Mouse (Mus musculus) lung, postnatal 25 days (tissue): Measurements from ENCODE around the gene Ank3.

Source experiments
- DNase-seq: peaks from one replicate; pipeline ENCODE4 v3.0.0; 2022; ENCODE audit warnings: low spot score

The Ank3 gene

GRCm38 (mm10) chr10:69845749-69846148 is 447.2 kb downstream of the Ank3 start:
- DNase-seq, result peak; percentile 55

- no peak for DNase-seq
Observed at GRCm38 (mm10) chr10:69852366-69853091, 454.0 kb downstream of the Ank3 start.

GRCm38 (mm10) chr10:69854587-69855185 is 456.1 kb downstream of the Ank3 start:
- no peak for DNase-seq

GRCm38 (mm10) chr10:69858011-69858410 is 459.4 kb downstream of the Ank3 start:
- no peak for DNase-seq

- no peak for DNase-seq
Observed at GRCm38 (mm10) chr10:69858897-69859605, 460.5 kb downstream of the Ank3 start.

GRCm38 (mm10) chr10:69859848-69860479 is 461.4 kb downstream of the Ank3 start:
- DNase-seq, result no peak

GRCm38 (mm10) chr10:69862829-69863228 is 464.3 kb downstream of the Ank3 start:
- DNase-seq, result no peak

- peak; percentile 82 for DNase-seq
Observed at GRCm38 (mm10) chr10:69870348-69870747, 471.8 kb downstream of the Ank3 start.

- no peak for DNase-seq
Observed at GRCm38 (mm10) chr10:69870947-69871346, 472.4 kb downstream of the Ank3 start.

GRCm38 (mm10) chr10:69872182-69872741 is 473.7 kb downstream of the Ank3 start:
- DNase-seq, result peak; percentile 44

- DNase-seq, result no peak
Observed at GRCm38 (mm10) chr10:69872892-69873291, 474.3 kb downstream of the Ank3 start.

GRCm38 (mm10) chr10:69874806-69875205 is 476.2 kb downstream of the Ank3 start:
- no peak for DNase-seq

- DNase-seq, result no peak
Observed at GRCm38 (mm10) chr10:69883935-69884680, 485.5 kb downstream of the Ank3 start.

GRCm38 (mm10) chr10:69888399-69888798 is 489.8 kb downstream of the Ank3 start:
- DNase-seq, result peak; percentile 87

GRCm38 (mm10) chr10:69889779-69890178 is 491.2 kb downstream of the Ank3 start:
- DNase-seq, result no peak

GRCm38 (mm10) chr10:69890389-69890985 is 491.9 kb downstream of the Ank3 start:
- no peak for DNase-seq

GRCm38 (mm10) chr10:69892162-69892561 is 493.6 kb downstream of the Ank3 start:
- no peak for DNase-seq

- DNase-seq, result no peak
Observed at GRCm38 (mm10) chr10:69895606-69896005, 497.0 kb downstream of the Ank3 start.

- no peak for DNase-seq
Observed at GRCm38 (mm10) chr10:69897927-69898326, 499.4 kb downstream of the Ank3 start.

GRCm38 (mm10) chr10:69898821-69899220 is 500.2 kb downstream of the Ank3 start:
- DNase-seq, result no peak

GRCm38 (mm10) chr10:69899788-69900187 is 501.2 kb downstream of the Ank3 start:
- no peak for DNase-seq
